Mouse (Mus musculus) neural tube, embryonic 12.5 days (tissue): ENCODE data around the gene Prf1. TPM values are rescaled to one million over a fixed set of nuclear protein-coding genes. Genes with fewer than 3 reads are reported as not detected.

ENCODE experiments used
- ATAC-seq: fragments of 200-750 bp; cut with Nextera tagmentation; 2 replicates; pipeline ENCODE4 v1.8.0; 2017; ENCODE audit warnings: low read depth, mild to moderate bottlenecking, moderate TSS enrichment, moderate library complexity; ENCODE audit not compliant: low FRiP score
- H3K27ac ChIP-seq: fragments of 300-500 bp; sonication (generic); 2 replicates; pipeline ENCODE4 v1.5.1; 2016
- H3K27me3 ChIP-seq: fragments of 300-500 bp; sonication (generic); replicated peaks from 2 replicates; pipeline ENCODE4 v1.6.1; 2016; ENCODE audit warnings: mild to moderate bottlenecking
- H3K36me3 ChIP-seq: fragments of 300-500 bp; sonication (generic); 2 replicates; pipeline ENCODE4 v1.6.1; 2016; ENCODE audit warnings: mild to moderate bottlenecking
- H3K4me1 ChIP-seq: fragments of 300-500 bp; sonication (generic); 2 replicates; pipeline ENCODE4 v1.6.1; 2016
- H3K4me2 ChIP-seq: fragments of 300-500 bp; sonication (generic); replicated peaks from 2 replicates; pipeline ENCODE4 v1.6.1; 2016; ENCODE audit warnings: mild to moderate bottlenecking
- H3K4me3 ChIP-seq: fragments of 300-500 bp; sonication (generic); 2 replicates; pipeline ENCODE4 v1.5.1; 2016
- H3K9ac ChIP-seq: fragments of 300-500 bp; sonication (generic); 2 replicates; pipeline ENCODE4 v1.6.1; 2016; ENCODE audit warnings: mild to moderate bottlenecking
- H3K9me3 ChIP-seq: fragments of 300-500 bp; sonication (generic); 2 replicates; pipeline ENCODE4 v1.6.1; 2016; ENCODE audit warnings: mild to moderate bottlenecking
- WGBS: fragments of 180-500 bp; shearing (Covaris S2); methylation state at CpG from one replicate; pipeline ENCODE4 v1.1.7; 2016; 5-methylcytosine and 5-hydroxymethylcytosine counted together
- polyA plus RNA-seq: library from polyadenylated mRNA; unstranded; fragments of >200 nt; fragmentation: Nextera tagmentation; extraction: Ambion mirVana; gene quantifications from 2 replicates; pipeline ENCODE4 v1.2.1, GENCODE M21; 2016

Gene Prf1
- polyA plus RNA-seq, 1 experiment from 2014 or later: not detected

GRCm38 (mm10) chr10:61273081-61273843 lies 24.4 kb upstream of the Prf1 start, which contains the start of gene Adamts14:
Gene Adamts14, minus strand, starts transcription at chr10:61273438.
- H3K27ac ChIP-seq: no peak within 1 kb of the TSS
- H3K9ac ChIP-seq: peak within 1 kb of the TSS; percentile 70
- peak; percentile 66 for ATAC-seq
- H3K9me3 ChIP-seq: no peaks in the 10 kb centered on the region
- H3K4me1 ChIP-seq: peaks cover 12% of the 10 kb centered on the region; the same call in 1 of the 2 replicates
- peak within 1 kb of the TSS; percentile 95 for H3K4me2 ChIP-seq
- peaks cover 24% of the 10 kb centered on the region for H3K27me3 ChIP-seq
- 1% methylated on average over 49 of the region's 75 CpGs for WGBS
- H3K4me3 ChIP-seq: peak within 1 kb of the TSS; percentile 58
- no peaks in the 10 kb centered on the region for H3K36me3 ChIP-seq

GRCm38 (mm10) chr10:61273844-61274215 lies 23.8 kb upstream of the Prf1 start:
- 0 out of 2 replicates have a peak, but pooled peaks have one; percentile 17 for ATAC-seq
- WGBS: 52% methylated on average over 7 of the region's 7 CpGs
- H3K9ac ChIP-seq: no peak overlapping the region

GRCm38 (mm10) chr10:61274532-61274931 lies 23.1 kb upstream of the Prf1 start:
- H3K27me3 ChIP-seq: peaks cover 24% of the 10 kb centered on the region
- no peak overlapping the region for H3K4me3 ChIP-seq
- H3K36me3 ChIP-seq: no peaks in the 10 kb centered on the region
- WGBS: 76% methylated on average over 2 of the region's 2 CpGs
- no peak overlapping the region for H3K27ac ChIP-seq
- H3K9me3 ChIP-seq: no peaks in the 10 kb centered on the region
- ATAC-seq: no peak
- peaks cover 12% of the 10 kb centered on the region; the same call in 1 of the 2 replicates for H3K4me1 ChIP-seq
- H3K9ac ChIP-seq: no peak overlapping the region
- H3K4me2 ChIP-seq: no peak overlapping the region

More at GRCm38 (mm10) chr10:61273844-61274215, 23.8 kb upstream of the Prf1 start:
- no peaks in the 10 kb centered on the region for H3K36me3 ChIP-seq
- H3K4me2 ChIP-seq: peak overlapping the region; percentile 95
- no peaks in the 10 kb centered on the region for H3K9me3 ChIP-seq
- no peak overlapping the region for H3K27ac ChIP-seq
- H3K27me3 ChIP-seq: peaks cover 24% of the 10 kb centered on the region
- H3K4me1 ChIP-seq: peaks cover 12% of the 10 kb centered on the region; the same call in 1 of the 2 replicates
- peak overlapping the region; percentile 58 for H3K4me3 ChIP-seq

GRCm38 (mm10) chr10:61275669-61276110 lies 21.9 kb upstream of the Prf1 start:
- H3K4me1 ChIP-seq: peaks cover 12% of the 10 kb centered on the region; the same call in 1 of the 2 replicates
- H3K27me3 ChIP-seq: peaks cover 24% of the 10 kb centered on the region
- ATAC-seq: 0 out of 2 replicates have a peak, but pooled peaks have one; percentile 53
- H3K4me2 ChIP-seq: 0 out of 2 replicates have a peak overlapping the region, but pooled peaks have one; percentile 2
- WGBS: 5% methylated on average over 5 of the region's 5 CpGs
- no peaks in the 10 kb centered on the region for H3K36me3 ChIP-seq
- H3K27ac ChIP-seq: no peak overlapping the region
- H3K4me3 ChIP-seq: no peak overlapping the region
- H3K9me3 ChIP-seq: no peaks in the 10 kb centered on the region
- no peak overlapping the region for H3K9ac ChIP-seq

- no peak overlapping the region for H3K27ac ChIP-seq
Measured at GRCm38 (mm10) chr10:61277051-61277450, 20.6 kb upstream of the Prf1 start.

GRCm38 (mm10) chr10:61277918-61278674 lies 19.5 kb upstream of the Prf1 start:
- ATAC-seq: no peak

More at GRCm38 (mm10) chr10:61277051-61277450, 20.6 kb upstream of the Prf1 start:
- H3K27me3 ChIP-seq: peaks cover 24% of the 10 kb centered on the region
- WGBS: 92% methylated on average over 6 of the region's 6 CpGs
- peaks cover 12% of the 10 kb centered on the region; the same call in 1 of the 2 replicates for H3K4me1 ChIP-seq
- no peak overlapping the region for H3K4me3 ChIP-seq
- ATAC-seq: no peak
- H3K4me2 ChIP-seq: no peak overlapping the region
- no peak overlapping the region for H3K9ac ChIP-seq
- H3K9me3 ChIP-seq: no peaks in the 10 kb centered on the region
- no peaks in the 10 kb centered on the region for H3K36me3 ChIP-seq

GRCm38 (mm10) chr10:61281115-61281514 lies 16.5 kb upstream of the Prf1 start:
- Histone ChIP-seq H3K36me3 (no peaks in the 10 kb centered on the region), H3K4me1 (no peaks in the 10 kb centered on the region), H3K4me2 (no peak overlapping the region), H3K4me3 (no peak overlapping the region), H3K27ac (no peak overlapping the region), H3K27me3 (no peaks in the 10 kb centered on the region), H3K9me3 (no peaks in the 10 kb centered on the region), H3K9ac (no peak overlapping the region)
- 83% methylated on average over 5 of the region's 5 CpGs for WGBS
- ATAC-seq: no peak

More at GRCm38 (mm10) chr10:61277918-61278674, 19.5 kb upstream of the Prf1 start:
- Histone ChIP-seq H3K4me1 (peaks cover 6% of the 10 kb centered on the region; the same call in 1 of the 2 replicates), H3K27me3 (peaks cover 13% of the 10 kb centered on the region), H3K9me3 (no peaks in the 10 kb centered on the region), H3K36me3 (no peaks in the 10 kb centered on the region), H3K27ac (no peak overlapping the region), H3K9ac (no peak overlapping the region), H3K4me3 (no peak overlapping the region), H3K4me2 (no peak overlapping the region)
- WGBS: 68% methylated on average over 14 of the region's 14 CpGs

GRCm38 (mm10) chr10:61284309-61284708 lies 13.3 kb upstream of the Prf1 start:
- Histone ChIP-seq H3K27ac (no peak overlapping the region), H3K4me3 (no peak overlapping the region), H3K9ac (no peak overlapping the region), H3K9me3 (no peaks in the 10 kb centered on the region), H3K4me1 (no peaks in the 10 kb centered on the region), H3K27me3 (no peaks in the 10 kb centered on the region), H3K4me2 (no peak overlapping the region), H3K36me3 (no peaks in the 10 kb centered on the region)
- ATAC-seq: no peak
- WGBS: 92% methylated on average over 4 of the region's 4 CpGs

GRCm38 (mm10) chr10:61285271-61285670 lies 12.4 kb upstream of the Prf1 start:
- H3K27me3 ChIP-seq: no peaks in the 10 kb centered on the region
- H3K4me3 ChIP-seq: no peak overlapping the region
- no peaks in the 10 kb centered on the region for H3K36me3 ChIP-seq
- no peak overlapping the region for H3K27ac ChIP-seq
- no peaks in the 10 kb centered on the region for H3K4me1 ChIP-seq
- 81% methylated on average over 11 of the region's 11 CpGs for WGBS
- H3K4me2 ChIP-seq: no peak overlapping the region
- H3K9me3 ChIP-seq: no peaks in the 10 kb centered on the region
- ATAC-seq: no peak
- H3K9ac ChIP-seq: no peak overlapping the region

- ATAC-seq: no peak
- H3K9ac ChIP-seq: no peak overlapping the region
- H3K4me2 ChIP-seq: no peak overlapping the region
- 71% methylated on average over 7 of the region's 7 CpGs for WGBS
- no peaks in the 10 kb centered on the region for H3K36me3 ChIP-seq
- H3K4me3 ChIP-seq: no peak overlapping the region
- H3K9me3 ChIP-seq: no peaks in the 10 kb centered on the region
- no peaks in the 10 kb centered on the region for H3K4me1 ChIP-seq
- H3K27me3 ChIP-seq: no peaks in the 10 kb centered on the region
- no peak overlapping the region for H3K27ac ChIP-seq
Measured at GRCm38 (mm10) chr10:61286246-61286645, 11.4 kb upstream of the Prf1 start.

GRCm38 (mm10) chr10:61290016-61290415 lies 7.6 kb upstream of the Prf1 start:
- H3K4me3 ChIP-seq: no peak overlapping the region
- H3K36me3 ChIP-seq: no peaks in the 10 kb centered on the region
- H3K4me1 ChIP-seq: no peaks in the 10 kb centered on the region
- H3K4me2 ChIP-seq: no peak overlapping the region
- H3K9me3 ChIP-seq: no peaks in the 10 kb centered on the region
- H3K27me3 ChIP-seq: no peaks in the 10 kb centered on the region
- no peak for ATAC-seq
- WGBS: 90% methylated on average over 2 of the region's 2 CpGs
- H3K9ac ChIP-seq: no peak overlapping the region
- no peak overlapping the region for H3K27ac ChIP-seq

GRCm38 (mm10) chr10:61290479-61290878 lies 7.2 kb upstream of the Prf1 start:
- no peaks in the 10 kb centered on the region for H3K36me3 ChIP-seq
- 19% methylated on average over 2 of the region's 2 CpGs for WGBS
- no peak overlapping the region for H3K9ac ChIP-seq
- no peaks in the 10 kb centered on the region for H3K4me1 ChIP-seq
- no peak overlapping the region for H3K4me2 ChIP-seq
- H3K27ac ChIP-seq: no peak overlapping the region
- no peaks in the 10 kb centered on the region for H3K27me3 ChIP-seq
- H3K9me3 ChIP-seq: no peaks in the 10 kb centered on the region
- no peak overlapping the region for H3K4me3 ChIP-seq
- ATAC-seq: no peak
